Mouse (Mus musculus): ENCODE data around the gene Aff1.

Gene Aff1

DNA sequence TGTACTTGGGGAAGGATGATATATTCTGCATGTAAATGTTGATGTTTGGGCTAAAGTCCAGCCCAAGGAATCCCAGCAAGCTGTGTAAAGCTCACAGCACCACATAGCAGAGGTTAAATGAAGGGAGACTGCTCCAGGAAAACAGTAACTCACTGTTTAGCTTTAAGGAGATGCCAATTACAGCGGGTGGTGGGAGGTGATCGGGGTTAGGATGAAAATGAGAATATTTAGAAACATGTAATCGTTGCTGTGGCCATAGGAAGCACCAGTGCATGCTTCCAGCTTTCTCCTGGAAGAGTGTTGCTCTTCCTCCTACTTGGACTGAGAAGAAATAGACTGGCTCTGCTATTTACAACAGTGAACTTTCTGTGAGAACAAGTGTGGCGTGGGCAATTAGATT lies 80.1 kb downstream of the Aff1 start:
- peak; percentile 34 for DNase-seq (ENCODE audit: low read depth, low spot score)

DNA sequence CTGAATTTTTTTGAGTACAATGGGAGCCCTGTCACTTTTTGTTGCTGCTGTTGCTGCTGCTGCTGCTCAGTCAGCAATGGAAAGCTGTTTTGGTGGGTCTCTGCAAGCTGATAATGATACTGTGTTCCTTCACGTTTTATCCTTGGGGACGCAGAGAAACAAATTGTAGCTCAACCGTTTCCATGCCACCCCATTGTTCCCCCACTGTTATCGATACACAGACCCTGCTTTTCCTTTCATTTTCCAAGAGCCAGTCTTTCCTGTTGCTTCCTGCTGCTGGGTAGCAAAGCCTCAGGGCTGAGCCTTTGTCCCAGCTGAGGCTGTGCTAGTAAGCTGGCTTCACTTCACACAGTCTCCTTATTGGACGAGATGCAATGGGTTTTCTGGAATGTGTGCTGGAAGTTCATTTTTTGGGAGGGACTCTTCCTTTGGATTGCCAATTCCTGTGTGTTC lies 81.0 kb downstream of the Aff1 start:
- peak; percentile 89 for DNase-seq (ENCODE audit: low read depth, low spot score)

GRCm38 (mm10) chr5:103774703-103775333 lies 82.6 kb downstream of the Aff1 start:
- peak; percentile 98 for DNase-seq (ENCODE audit: low read depth, low spot score)

GRCm38 (mm10) chr5:103775429-103775828 lies 83.3 kb downstream of the Aff1 start:
- peak; percentile 60 for DNase-seq (ENCODE audit: low read depth, low spot score)

DNA sequence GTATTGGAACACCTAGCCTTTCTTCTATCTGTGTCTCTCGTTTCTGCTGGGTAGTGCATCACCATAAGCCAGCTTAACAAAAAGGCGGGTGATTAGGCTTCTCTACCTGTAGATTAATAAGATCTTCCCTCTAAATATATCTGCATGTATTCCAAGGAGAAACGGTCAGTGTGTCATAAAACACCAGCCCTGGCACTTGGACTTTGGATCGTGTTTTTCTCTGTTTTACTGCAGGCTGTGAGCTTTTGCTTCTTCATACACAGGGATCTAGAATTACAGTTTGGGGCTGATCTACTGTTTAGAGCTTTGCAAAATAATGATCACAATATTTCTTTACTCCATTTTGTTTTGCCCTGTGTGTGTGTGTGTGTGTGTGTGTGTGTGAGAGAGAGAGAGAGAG lies 84.7 kb downstream of the Aff1 start:
- no peak for DNase-seq (ENCODE audit: low read depth, low spot score)

DNA sequence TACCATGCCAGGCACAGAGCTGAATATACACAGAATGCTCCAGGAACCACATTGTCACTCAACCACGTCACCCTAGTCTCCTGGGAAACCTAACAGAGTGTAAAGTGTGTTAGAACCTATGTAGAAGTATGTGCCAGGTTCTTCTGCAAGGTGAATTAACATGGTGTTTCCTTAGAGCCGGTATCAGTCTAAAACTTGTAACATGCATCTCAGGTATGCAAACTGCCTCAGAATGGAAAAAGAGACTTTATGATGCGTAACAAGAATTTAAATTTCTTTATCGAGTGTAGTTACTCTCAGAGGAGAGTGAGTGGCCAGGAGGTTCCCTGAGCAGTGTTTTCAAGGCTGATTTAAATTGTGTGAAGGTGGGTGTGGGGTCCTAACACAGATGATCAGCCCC lies 85.3 kb downstream of the Aff1 start:
- no peak for DNase-seq (ENCODE audit: low read depth, low spot score)

DNA sequence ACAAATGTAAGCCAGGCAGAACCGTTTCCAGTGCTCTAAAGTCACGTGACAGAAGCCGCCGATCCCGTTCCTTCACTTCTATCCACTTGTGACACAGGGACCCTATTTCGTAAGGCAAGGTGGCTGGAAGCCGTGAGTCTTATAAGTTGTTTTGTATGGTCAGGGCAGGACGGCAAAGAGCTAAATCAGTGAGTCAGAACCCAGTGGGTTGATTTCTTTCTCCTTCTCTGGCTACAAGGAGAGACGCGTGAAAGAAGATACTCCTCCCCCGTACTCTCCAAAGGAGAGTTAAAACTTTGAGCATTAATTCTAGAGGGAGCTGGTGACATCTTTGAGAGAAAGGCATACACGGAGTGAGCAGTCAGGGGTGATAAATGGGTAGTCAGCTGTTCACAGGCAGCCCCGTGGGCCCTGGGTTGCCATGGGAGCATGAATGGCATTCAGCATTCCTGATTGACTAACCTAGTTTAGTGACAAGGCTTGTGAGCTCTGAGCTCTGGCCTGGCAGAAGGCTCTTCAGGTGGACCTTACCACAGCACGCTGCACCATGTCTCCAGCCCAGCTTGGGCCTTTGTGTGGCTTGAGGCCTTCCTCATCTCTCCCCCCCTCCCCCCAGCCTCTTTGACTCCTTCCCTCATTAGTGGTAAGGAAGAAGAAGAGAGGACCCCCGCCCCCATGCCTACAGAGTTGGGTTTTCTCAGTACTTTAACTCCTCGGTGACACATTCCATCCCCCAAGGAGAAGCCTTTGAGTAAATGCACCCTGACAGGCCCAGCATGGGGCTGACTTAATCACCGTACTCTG lies 86.3 kb downstream of the Aff1 start:
- DNase-seq (ENCODE audit: low read depth, low spot score): peak; percentile 79

DNA sequence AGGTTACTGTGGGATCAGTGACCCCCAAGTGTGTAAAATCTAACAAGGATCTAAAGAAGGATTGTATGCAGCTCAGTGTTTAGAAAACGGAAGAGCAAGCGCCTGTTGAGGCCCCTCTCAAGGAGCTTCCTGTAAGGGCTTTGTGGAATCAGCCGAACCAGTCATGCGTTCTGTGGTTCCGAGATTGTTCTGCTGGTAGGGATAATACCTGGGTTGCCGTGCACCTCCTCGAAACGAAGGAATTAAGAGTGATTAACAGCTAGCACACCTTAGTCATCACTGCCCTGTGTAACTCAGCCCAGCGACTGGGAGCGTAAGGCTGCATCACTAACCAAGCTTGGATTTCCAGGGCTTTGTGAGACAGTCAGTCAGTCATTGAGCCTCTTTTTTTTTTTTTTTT lies 87.7 kb downstream of the Aff1 start:
- no peak for DNase-seq (ENCODE audit: low read depth, low spot score)

DNA sequence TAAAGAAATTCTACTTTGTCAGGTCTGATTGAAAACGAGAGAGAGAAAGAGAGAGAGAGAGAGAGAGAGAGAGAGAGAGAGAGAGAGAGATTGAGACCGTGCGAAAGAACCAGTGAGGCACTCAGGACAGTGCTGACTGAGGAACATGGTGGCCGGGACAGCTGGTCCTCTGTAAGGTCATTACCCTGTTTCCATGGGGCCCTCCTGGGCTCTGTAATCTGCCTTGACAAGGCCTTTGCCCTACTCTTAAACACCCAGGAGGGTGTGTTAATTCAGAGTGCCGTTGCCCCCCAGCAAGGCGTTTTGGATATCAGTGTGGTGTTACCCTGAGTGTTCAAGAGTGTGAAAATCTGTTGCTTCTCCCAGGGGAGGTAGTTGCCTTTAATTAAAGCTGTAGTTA lies 88.1 kb downstream of the Aff1 start:
- DNase-seq (ENCODE audit: low read depth, low spot score): no peak

- DNase-seq (ENCODE audit: low read depth, low spot score): no peak
Measured at GRCm38 (mm10) chr5:103780836-103781235, 88.7 kb downstream of the Aff1 start.

- no peak for DNase-seq (ENCODE audit: low read depth, low spot score)
Measured at GRCm38 (mm10) chr5:103783086-103783668, 91.0 kb downstream of the Aff1 start.

GRCm38 (mm10) chr5:103786096-103786495 lies 93.9 kb downstream of the Aff1 start:
- no peak for DNase-seq (ENCODE audit: low read depth, low spot score)

- no peak for DNase-seq (ENCODE audit: low read depth, low spot score)
Measured at GRCm38 (mm10) chr5:103788476-103788875, 96.3 kb downstream of the Aff1 start.

DNA sequence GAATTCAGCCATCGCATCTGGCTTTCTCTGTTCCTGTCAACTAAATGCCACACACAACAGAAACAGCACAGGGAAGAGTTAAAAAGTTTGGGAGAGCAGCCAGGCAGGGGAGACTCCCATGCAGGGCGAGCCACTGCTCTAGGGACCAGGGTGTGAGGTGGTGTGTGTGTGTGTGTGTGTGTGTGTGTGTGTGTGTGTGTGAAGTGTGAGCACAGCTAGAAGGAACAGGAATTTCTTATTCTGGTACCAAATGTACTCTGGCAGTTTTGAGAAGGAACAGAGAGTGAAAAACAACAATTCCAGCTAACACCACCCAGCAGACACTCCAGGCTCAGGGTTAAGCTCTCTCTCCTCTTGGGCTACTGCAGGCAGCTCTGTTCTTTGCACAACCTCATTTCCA lies 96.8 kb downstream of the Aff1 start:
- DNase-seq (ENCODE audit: low read depth, low spot score): no peak

- no peak for DNase-seq (ENCODE audit: low read depth, low spot score)
Measured at GRCm38 (mm10) chr5:103789619-103790116, 97.5 kb downstream of the Aff1 start.

DNA sequence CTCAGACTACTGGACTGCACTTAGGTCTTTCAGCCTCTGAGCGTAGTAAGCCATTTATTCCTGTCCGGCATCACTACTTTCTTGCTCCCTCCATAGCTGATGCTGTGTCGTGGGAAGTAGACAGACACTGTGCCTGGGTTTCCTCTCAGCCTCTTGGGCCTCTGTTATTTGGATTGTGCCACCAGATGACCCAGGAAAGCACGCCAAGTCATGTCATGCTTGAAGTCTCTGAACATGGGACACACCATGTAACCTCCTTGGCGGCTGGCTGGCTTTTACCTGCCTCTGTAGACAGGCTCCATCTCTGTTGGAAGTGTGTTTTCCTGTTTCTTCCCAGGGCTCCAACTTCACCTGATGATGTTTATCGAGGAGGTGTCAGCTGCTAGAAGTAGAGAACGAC lies 99.6 kb downstream of the Aff1 start:
- no peak for DNase-seq (ENCODE audit: low read depth, low spot score)

DNA sequence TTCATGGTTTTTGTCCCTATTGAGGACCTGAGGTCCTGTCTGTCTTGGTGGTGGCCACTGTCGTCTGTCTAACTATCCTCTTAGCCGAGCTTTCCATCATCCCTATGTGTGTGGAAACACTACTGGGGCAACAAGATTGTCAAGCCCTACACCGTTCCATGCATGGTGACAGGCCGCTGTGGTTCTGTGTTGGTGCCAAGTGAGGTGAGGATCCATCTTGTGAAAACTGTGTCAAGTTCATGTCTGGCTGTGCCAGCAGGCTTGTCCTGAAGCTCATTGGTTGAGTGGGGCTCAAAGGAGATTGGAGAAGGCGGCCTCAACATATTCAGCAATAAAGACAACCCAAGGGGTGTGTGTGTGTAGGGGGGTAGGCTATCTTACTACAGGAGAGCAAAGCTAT lies 102.9 kb downstream of the Aff1 start:
- no peak for DNase-seq (ENCODE audit: low read depth, low spot score)

DNA sequence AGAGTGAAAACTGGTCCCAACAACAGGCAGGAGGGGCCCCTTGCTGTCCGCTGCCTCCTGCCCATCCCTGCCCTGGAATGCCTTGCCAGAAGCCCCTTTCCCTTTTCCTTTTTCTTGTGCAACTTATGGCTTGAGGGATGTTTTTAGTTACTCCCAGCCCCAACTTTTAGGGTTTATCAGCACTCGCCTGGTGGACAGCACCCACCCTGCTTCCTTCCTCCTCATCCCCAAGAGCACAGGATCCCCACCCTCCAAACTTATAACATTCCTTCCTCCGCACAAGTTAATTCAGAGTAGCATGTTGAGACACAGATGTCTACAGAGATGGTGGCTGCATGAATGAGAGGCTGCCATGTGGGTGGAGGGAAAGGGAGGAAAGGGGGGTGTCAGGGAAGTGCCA lies 103.9 kb downstream of the Aff1 start:
- no peak for DNase-seq (ENCODE audit: low read depth, low spot score)

- DNase-seq (ENCODE audit: low read depth, low spot score): no peak
Measured at GRCm38 (mm10) chr5:103797774-103798173, 105.6 kb downstream of the Aff1 start.

- no peak for DNase-seq (ENCODE audit: low read depth, low spot score)
Measured at GRCm38 (mm10) chr5:103799438-103799837, 107.3 kb downstream of the Aff1 start.

- no peak for DNase-seq (ENCODE audit: low read depth, low spot score)
Measured at GRCm38 (mm10) chr5:103800009-103800408, 107.8 kb downstream of the Aff1 start.

DNA sequence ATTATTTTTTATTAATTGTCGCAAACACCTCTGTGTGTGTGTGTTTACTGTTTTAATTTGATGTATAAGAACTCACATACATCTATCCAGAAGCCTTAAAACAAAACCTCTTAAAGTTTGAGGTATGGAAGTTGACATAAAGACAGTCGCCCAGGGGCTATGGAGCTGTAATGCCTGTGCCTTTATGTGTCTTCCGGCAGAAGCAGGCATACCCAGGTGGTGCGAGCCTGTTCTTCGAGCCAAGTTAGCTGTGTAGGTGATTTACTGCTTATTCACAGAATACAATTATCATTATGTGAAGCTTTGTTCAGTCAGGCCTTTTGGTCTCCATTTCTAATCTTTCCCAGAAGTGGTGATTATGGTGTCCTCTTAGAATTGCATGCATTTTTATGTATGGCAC lies 111.2 kb downstream of the Aff1 start:
- DNase-seq (ENCODE audit: low read depth, low spot score): no peak

Data from 3T3-L1 (cell line).